Mouse (Mus musculus): ENCODE data around the gene Gm47985. TPM values are rescaled to one million over a fixed set of nuclear protein-coding genes. Genes with fewer than 3 reads are reported as not detected.

The Gm47985 gene
- 0.12 and 0.16 TPM in 2 replicates for polyA plus RNA-seq (2015; fragmentation: Nextera tagmentation; extraction: Ambion mirVana)

DNA sequence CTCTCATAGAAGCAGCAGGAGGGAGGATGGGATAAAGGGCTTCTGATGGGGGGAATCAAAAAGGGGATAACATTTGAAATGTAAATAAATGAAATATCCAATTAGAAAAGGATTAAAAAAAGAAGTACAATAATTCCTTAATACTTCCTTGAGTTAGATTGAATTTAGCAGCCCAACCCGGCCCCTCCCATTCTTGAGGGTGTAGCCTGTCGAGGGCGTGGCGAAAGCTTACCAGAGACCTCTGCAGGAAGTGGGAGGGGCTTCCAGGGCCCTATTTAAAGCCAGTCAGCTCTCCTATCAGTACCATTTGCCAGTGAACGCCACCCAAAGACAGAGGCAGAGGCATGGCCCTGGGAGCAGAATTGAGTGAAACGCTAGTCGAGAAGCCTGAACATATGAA lies at the start of gene Gm47985:
Gene Gm47985, plus strand, starts transcription at position 272 of the 400 bp plus-strand sequence.

DNA sequence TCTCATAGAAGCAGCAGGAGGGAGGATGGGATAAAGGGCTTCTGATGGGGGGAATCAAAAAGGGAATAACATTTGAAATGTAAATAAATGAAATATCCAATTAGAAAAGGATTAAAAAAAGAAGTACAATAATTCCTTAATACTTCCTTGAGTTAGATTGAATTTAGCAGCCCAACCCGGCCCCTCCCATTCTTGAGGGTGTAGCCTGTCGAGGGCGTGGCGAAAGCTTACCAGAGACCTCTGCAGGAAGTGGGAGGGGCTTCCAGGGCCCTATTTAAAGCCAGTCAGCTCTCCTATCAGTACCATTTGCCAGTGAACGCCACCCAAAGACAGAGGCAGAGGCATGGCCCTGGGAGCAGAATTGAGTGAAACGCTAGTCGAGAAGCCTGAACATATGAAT lies 9.7 kb downstream of the Gm47985 start, which contains the start of gene Gm8947:
Gene Gm8947, plus strand, starts transcription at position 302 of the 400 bp plus-strand sequence.

DNA sequence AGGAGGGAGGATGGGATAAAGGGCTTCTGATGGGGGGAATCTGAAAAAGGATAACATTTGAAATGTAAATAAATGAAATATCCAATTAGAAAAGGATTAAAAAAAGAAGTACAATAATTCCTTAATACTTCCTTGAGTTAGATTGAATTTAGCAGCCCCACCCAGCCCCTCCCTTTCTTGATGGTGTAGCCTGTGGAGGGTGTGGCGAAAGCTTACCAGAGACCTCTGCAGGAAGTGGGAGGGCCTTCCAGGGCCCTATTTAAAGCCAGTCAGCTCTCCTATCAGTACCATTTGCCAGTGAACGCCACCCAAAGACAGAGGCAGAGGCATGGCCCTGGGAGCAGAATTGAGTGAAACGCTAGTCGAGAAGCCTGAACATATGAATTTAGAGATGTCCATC lies 15.8 kb downstream of the Gm47985 start, which contains the start of gene Gm47995:
Gene Gm47995, plus strand, starts transcription at position 329 of the 400 bp plus-strand sequence.

DNA sequence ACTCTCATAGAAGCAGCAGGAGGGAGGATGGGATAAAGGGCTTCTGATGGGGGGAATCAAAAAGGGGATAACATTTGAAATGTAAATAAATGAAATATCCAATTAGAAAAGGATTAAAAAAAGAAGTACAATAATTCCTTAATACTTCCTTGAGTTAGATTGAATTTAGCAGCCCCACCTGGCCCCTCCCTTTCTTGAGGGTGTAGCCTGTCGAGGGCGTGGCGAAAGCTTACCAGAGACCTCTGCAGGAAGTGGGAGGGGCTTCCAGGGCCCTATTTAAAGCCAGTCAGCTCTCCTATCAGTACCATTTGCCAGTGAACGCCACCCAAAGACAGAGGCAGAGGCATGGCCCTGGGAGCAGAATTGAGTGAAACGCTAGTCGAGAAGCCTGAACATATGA lies 21.5 kb downstream of the Gm47985 start, which contains the start of gene 3110040M04Rik:
Gene 3110040M04Rik, plus strand, starts transcription at position 304 of the 400 bp plus-strand sequence.

DNA sequence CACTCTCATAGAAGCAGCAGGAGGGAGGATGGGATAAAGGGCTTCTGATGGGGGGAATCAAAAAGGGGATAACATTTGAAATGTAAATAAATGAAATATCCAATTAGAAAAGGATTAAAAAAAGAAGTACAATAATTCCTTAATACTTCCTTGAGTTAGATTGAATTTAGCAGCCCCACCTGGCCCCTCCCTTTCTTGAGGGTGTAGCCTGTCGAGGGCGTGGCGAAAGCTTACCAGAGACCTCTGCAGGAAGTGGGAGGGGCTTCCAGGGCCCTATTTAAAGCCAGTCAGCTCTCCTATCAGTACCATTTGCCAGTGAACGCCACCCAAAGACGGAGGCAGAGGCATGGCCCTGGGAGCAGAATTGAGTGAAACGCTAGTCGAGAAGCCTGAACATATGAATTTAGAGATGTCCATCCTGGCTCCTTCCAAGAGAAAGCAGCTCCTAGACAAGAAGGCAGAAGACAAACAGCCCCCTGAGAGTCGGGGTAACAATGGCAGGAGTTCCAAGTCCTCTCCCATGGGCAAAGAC lies 27.6 kb downstream of the Gm47985 start, which contains the start of gene Gm47996:
Gene Gm47996, plus strand, starts transcription at position 308 of the 532 bp plus-strand sequence.

Other genes starting within 250 kb of the Gm47985 start
- 2.1 and 2.3 TPM in 2 replicates for gene Hmcn1, start 189.1 kb upstream of the Gm47985 start, polyA plus RNA-seq (2015; fragmentation: Nextera tagmentation; extraction: Ambion mirVana)
- not detected in 2 replicates for gene Gm8947, start 9.8 kb downstream of the Gm47985 start, polyA plus RNA-seq (2015; fragmentation: Nextera tagmentation; extraction: Ambion mirVana)
- gene Gm47995, start 15.9 kb downstream of the Gm47985 start, polyA plus RNA-seq (2015; fragmentation: Nextera tagmentation; extraction: Ambion mirVana), result 0.17 TPM in 1 of 2 replicates, not detected in the other
- not detected in 2 replicates for gene 3110040M04Rik, start 21.6 kb downstream of the Gm47985 start, polyA plus RNA-seq (2015; fragmentation: Nextera tagmentation; extraction: Ambion mirVana)
- gene Gm47996, start 27.6 kb downstream of the Gm47985 start, polyA plus RNA-seq (2015; fragmentation: Nextera tagmentation; extraction: Ambion mirVana), result not detected in 2 replicates
- 69.7 and 87.8 TPM in 2 replicates for gene Ivns1abp, start 161.9 kb downstream of the Gm47985 start, polyA plus RNA-seq (2015; fragmentation: Nextera tagmentation; extraction: Ambion mirVana)
- 14.6 and 15.6 TPM in 2 replicates for gene Swt1, start 245.9 kb downstream of the Gm47985 start, polyA plus RNA-seq (2015; fragmentation: Nextera tagmentation; extraction: Ambion mirVana)
- gene Trmt1l, start 246.0 kb downstream of the Gm47985 start, polyA plus RNA-seq (2015; fragmentation: Nextera tagmentation; extraction: Ambion mirVana), result 16.3 and 17.9 TPM in 2 replicates